Mouse (Mus musculus) bone marrow macrophage, adult 2 months (primary cell): ENCODE results near the gene Myo16. TPM values are rescaled to one million over a fixed set of nuclear protein-coding genes. Genes with fewer than 3 reads are reported as not detected.

Experiments
- H3K27ac ChIP-seq: 2 replicates; pipeline ENCODE4 v1.5.1; 2012; ENCODE audit warnings: low read depth, low read length; ENCODE audit not compliant: insufficient read depth
- H3K4me1 ChIP-seq: 2 replicates; pipeline ENCODE4 v1.6.1; 2012; ENCODE audit warnings: low read length; ENCODE audit not compliant: control insufficient read depth, insufficient read depth
- H3K4me3 ChIP-seq: 2 replicates; pipeline ENCODE4 v1.5.1; 2012; ENCODE audit warnings: mild to moderate bottlenecking, low read length, moderate library complexity; ENCODE audit not compliant: insufficient read depth
- CTCF ChIP-seq: IDR thresholded peaks from 2 replicates; pipeline ENCODE4 v1.5.1; 2012; ENCODE audit warnings: low read depth, mild to moderate bottlenecking, low read length, moderate library complexity
- POLR2A ChIP-seq: IDR thresholded peaks from 2 replicates; pipeline ENCODE4 v1.6.1; 2012; ENCODE audit warnings: mild to moderate bottlenecking, low read depth, low read length, borderline replicate concordance
- polyA plus RNA-seq: library from polyadenylated mRNA; stranded (reverse); fragments of >200 nt; gene quantifications from 2 replicates; pipeline ENCODE4 v1.2.4, GENCODE M21; 2012; ENCODE audit not compliant: missing spikeins, insufficient read depth, insufficient read length

Gene Myo16
- not detected in 2 replicates for polyA plus RNA-seq

DNA sequence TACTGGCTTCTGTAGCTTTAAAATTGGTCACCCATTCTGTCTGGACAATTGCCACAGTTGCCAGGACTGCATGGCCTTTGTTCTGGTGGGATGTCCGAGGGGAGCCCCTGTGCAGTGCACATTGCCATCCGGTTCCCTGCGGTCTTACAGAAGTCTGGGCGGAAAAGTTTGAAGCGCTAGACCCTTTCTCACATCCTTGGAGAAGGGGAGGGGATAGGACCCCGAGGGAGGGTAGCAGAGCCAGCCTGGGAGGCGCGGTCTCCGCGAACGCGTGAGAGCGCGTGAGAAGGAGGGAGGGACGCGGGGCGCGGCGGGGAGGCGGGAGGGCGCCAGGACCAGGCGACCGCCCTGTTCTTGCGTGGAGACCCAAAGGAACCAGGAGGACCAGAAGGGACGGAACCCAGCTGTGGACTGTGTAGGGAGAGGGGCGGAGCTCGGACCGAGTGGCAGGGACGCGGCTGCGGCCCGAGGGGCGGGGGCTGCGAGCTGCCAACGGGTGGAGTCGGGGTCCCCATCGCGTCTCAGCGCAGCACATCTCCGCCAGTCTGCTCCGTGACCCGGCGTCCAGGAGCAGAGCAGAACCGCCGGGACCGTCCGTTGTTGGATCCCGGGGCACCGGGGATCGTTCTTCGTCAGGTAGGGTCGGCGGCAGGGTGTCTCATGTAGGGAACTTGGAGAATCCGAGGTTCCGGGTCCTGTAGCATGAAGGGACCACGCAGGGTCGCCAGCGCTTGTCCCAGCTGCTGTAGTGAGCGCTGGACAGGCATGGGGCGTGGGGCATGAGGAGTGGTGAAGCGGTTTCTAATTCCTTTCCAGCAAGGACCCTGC lies at the start of gene Myo16:
Gene Myo16, plus strand, starts transcription at position 301 of the 828 bp plus-strand sequence.
- peak within 1 kb of the TSS; percentile 68 for H3K4me3 ChIP-seq
- H3K4me1 ChIP-seq, result peaks cover 9% of the 10 kb centered on the region; the same call in 1 of the 2 replicates
- no peak for TF ChIP-seq CTCF
- TF ChIP-seq POLR2A, result no peak
- no peak within 1 kb of the TSS for H3K27ac ChIP-seq

DNA sequence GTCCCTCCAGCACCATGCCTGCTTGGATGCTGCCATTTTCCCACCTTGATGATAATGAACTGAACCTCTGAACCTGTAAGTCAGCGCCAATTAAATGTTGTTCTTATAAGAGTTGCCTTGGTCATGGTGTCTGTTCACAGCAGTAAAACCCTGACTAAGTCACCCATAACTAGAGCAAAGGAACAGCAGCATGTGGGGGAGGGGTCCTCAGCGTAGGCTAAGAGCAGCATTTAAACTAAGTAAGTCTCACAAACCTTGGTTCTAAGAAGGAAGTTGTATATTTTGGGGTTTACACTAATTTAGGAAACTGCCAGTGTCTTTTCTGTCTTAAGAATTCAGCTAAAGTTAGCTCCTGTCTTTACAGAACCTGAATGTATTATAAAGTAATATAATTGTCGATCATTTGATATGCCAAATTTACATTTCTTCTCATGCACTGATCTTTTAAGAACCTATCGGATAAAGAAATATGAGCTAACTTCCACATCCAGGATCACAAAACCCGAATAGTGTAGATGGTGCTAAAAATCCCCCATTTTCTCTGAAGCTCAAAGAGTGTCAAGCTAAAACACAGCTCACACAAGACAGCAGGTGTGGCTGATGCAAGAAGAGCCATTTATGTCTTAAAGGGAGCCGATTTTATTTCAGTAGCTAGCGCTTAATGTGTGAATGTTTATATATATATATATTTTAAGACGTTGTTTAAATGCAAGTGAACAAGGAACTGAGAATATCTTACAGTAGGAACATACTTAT lies 45.0 kb upstream of the Myo16 start:
- TF ChIP-seq CTCF, result no peak
- no peak for TF ChIP-seq POLR2A
- peaks cover 6% of the 10 kb centered on the region for H3K4me1 ChIP-seq
- H3K27ac ChIP-seq, result no peak overlapping the region
- no peak overlapping the region for H3K4me3 ChIP-seq

DNA sequence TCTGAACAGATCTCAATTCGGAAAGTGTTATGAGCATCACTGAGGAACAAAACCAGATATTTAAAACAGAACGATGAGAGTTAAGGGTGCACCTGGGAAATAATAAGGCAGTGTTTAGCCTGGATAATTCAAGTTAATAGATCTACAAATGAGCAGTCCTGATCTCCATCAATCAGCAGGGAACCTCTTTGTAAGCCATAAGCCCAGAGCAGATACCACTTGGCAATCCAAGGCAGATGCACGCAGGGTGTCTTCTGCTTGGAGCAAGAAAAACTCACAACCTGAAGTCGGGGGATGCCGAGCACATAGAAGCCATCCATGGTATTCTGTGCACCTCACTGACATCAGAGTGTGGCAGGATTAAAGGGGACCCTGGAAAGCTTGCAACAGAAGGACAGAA lies 31.0 kb upstream of the Myo16 start:
- TF ChIP-seq CTCF, result no peak
- TF ChIP-seq POLR2A, result no peak
- H3K4me1 ChIP-seq, result no peaks in the 10 kb centered on the region
- H3K27ac ChIP-seq, result no peak overlapping the region
- H3K4me3 ChIP-seq, result no peak overlapping the region

DNA sequence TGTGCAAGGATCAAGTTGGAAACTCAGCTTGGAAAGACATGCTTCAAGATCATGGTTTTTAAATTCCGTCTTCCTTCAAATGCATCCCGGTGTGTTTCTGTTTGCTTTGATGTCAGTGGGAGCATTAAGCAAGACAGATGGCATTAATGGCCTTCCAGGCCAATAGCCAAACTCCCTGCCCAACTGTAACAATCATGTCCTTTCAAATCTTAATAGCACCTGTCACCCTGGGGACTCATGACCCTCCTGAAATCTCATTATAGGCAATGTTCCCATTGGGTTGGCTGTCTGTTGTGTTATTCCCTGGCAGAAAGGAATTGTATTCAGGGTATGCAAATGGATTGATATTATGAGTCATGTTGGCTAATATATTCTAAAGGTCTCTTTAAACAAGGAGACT lies 30.3 kb upstream of the Myo16 start:
- Histone ChIP-seq H3K4me3 (no peak overlapping the region), H3K27ac (no peak overlapping the region), H3K4me1 (no peaks in the 10 kb centered on the region)
- TF ChIP-seq CTCF (no peak), POLR2A (no peak)

DNA sequence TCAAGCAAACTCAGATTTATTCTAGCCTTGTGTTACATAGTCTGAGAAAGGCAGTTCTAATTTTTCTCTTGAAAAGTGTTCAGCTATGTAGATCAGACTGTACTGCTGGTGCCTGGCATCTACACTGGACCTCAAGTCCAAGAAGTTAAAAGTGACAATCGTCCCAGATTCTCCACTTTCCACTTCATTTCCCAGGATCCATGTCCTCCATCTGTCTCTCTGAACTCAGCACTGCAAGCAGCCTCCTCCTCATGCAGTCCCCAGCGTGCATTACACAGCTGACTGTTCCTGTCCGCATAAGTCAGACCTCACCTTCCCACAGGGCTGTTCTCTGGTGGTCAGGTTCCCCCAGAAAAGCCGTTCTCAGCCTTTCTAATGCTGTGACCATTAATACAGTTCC lies 28.0 kb upstream of the Myo16 start:
- no peak overlapping the region for H3K27ac ChIP-seq
- H3K4me1 ChIP-seq, result no peaks in the 10 kb centered on the region
- H3K4me3 ChIP-seq, result no peak overlapping the region
- TF ChIP-seq POLR2A (no peak), CTCF (no peak)

DNA sequence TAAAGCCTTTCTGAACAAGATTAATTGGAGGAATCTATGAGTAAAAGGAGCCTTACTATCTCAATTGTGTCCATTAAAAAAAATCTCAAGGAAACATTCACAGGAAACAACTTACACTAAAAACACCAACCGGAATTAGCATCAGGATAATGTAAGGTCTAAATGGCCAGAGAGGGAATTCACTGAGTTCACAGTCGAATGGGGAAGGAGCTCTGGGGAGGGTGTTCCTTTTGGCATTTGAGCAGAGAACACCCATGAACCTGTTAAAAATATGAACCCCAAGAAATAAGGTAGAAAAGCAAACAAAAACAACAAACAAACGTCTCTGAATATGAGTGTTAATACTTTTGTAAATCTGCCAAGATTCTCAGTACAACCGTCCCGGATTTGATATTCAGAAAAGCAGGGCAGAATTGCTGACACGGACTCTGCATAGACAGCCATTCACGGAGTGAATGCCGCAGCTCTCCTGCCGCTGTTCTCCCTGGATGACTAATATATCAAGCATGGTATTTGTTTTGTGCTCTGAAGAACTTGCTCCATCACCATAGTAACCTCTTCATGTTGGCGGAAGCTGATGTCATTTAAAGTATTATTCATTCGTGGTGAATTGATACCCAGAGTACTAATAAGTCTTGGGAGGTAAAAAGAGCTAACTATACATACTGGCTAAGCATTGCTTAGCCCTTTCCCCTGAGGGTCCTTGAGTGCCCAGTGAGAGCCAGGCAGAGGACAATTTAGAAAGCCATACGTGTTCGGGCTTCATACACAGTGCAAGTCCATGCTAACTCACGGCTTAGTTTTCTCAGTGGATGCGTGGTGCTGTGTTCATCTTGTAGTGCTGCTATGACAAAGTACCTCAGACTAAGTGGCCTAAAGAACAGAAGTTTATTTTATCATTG lies 22.9 kb upstream of the Myo16 start:
- TF ChIP-seq CTCF (no peak), POLR2A (no peak)
- H3K4me3 ChIP-seq, result no peak overlapping the region

DNA sequence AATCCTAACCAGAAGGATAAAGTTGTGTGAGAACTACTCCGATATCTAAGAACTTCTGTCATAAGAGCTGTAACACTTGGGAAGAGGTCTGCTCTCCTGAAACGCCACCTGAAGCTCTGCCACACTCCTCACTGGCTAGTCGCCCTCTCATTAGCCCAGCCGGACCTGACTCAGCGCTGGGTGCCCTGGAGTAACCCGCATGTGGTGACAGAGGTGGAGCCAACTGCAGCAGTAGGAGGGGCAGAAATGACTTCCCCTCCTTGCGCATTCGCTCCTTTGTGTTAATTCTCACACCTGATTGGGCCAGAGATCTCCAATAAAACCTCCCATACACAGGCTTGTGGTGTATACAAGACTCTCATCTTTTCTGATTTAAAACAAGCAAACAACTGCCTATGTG lies 14.2 kb upstream of the Myo16 start:
- Histone ChIP-seq H3K27ac (no peak overlapping the region), H3K4me3 (no peak overlapping the region), H3K4me1 (peaks cover 19% of the 10 kb centered on the region)
- no peak for TF ChIP-seq POLR2A
- no peak for TF ChIP-seq CTCF

More for the DNA sequence above, 22.9 kb upstream of the Myo16 start:
- Histone ChIP-seq H3K27ac (no peak overlapping the region), H3K4me1 (no peaks in the 10 kb centered on the region)

DNA sequence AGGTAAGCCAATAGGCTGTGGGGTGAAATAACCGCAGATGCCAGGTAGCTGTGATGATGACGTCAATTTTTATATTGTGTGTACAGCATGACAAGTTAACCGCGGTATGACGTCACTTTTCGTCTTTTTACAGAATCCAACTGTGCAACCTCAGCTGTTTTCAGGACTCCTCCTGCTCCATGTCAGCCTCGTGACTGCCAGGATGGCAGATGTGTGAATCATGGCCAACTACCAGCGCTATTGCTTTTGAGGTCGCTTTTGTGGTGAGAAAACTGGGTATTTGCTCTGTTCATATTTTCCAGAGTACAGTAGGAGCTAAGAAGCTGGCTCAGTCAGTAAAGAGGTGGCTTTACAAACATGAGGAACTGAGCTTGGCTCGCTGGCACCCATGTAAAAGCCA lies 9.8 kb upstream of the Myo16 start:
- Histone ChIP-seq H3K4me3 (no peak overlapping the region), H3K4me1 (peaks cover 42% of the 10 kb centered on the region), H3K27ac (peak overlapping the region; percentile 24; the same call in 1 of the 2 replicates)
- TF ChIP-seq CTCF, result no peak
- TF ChIP-seq POLR2A, result no peak

DNA sequence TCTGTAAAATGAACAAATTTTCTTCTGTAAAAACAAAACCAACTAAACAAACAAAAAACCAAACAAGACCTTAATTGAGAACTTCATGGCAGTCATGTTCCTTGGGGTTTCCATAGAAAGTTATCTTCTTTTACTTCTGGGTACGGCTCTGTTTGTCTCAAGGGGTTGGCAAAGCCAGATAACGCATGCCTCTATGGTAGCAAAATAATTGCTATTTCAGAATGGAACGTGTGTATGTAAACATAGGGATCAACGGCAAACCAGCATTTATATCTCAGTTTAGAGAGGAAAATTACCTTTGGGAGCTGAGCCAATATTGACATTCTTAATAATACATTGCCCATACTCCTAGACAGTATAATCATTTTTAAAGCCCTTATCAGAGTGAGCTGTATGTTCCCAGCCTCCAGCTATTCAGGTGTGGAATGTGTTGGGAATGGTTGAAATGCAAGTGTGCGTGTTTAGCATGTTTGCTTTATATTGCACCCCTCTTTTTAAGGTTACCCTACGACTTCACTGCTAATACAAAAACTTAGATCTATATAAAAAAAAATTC lies 1.9 kb upstream of the Myo16 start:
- no peak for TF ChIP-seq CTCF
- TF ChIP-seq POLR2A, result no peak
- H3K4me3 ChIP-seq, result no peak overlapping the region
- H3K27ac ChIP-seq, result no peak overlapping the region
- peaks cover 12% of the 10 kb centered on the region for H3K4me1 ChIP-seq
